21 mouse cellular contexts compared by ENCODE assay signal in genomic region chr3:144018559-144018958, GRCm38 (mm10).
A peak's percentile ranks its signal among the peaks of the same experiment; 100 is the strongest.
DNase-seq lines count a peak whose midpoint lies in the region; ATAC-seq and TF ChIP-seq lines count a peak whose summit lies in the region.
"Had no signal": no experiment of that assay in that cellular context is flagged by ENCODE, and none has a peak within 500 bp of the region (broad histone marks: within the 10 kb centered on the region; RNA-seq: fewer than 3 reads in every experiment).

No protein-coding gene starts in this region.

- TF ChIP-seq POLR2A in cerebellum, adult 2 months (IDR thresholded peaks at IDR 0.05; ENCODE audit: borderline replicate concordance, insufficient read depth, low read length): no peak

- intact Hi-C loops in left cerebral cortex, adult 2 months (cut with DNase I): loop anchor here (5.0 to 10.0 kb wide), 2 partner anchors 306 to 774 kb away; no protein-coding TSS in a partner anchor

- WGBS in cerebellum, adult 2 months: 59% methylated on average over 4 of the region's 4 CpGs
- 77% methylated on average over 4 of the region's 4 CpGs for WGBS in neural tube, embryonic 11.5 days
- WGBS in neural tube, embryonic 15.5 days: 67% methylated on average over 4 of the region's 4 CpGs

- no peak for TF ChIP-seq CTCF in cerebellum, adult 2 months (IDR thresholded peaks at IDR 0.05; ENCODE audit: borderline replicate concordance, insufficient read depth, low read depth, low read length)
- no peak for TF ChIP-seq CTCF in left cerebral cortex, adult 2 months (IDR thresholded peaks at IDR 0.05)

- no peak for ATAC-seq in neural tube, embryonic 11.5 days (ENCODE audit: insufficient read depth, low FRiP score, low TSS enrichment)
- ATAC-seq in neural tube, embryonic 15.5 days (ENCODE audit: low FRiP score): no peak

- no peak overlapping the region for H3K27ac ChIP-seq in cerebellum, adult 2 months (ENCODE audit: insufficient read depth, low read length)
- H3K27ac ChIP-seq in left cerebral cortex, adult 2 months: peak overlapping the region; percentile 55; the same call in 1 of the 2 replicates
- H3K27ac ChIP-seq in neural tube, embryonic 11.5 days (ENCODE audit: low read depth, low read length): no peak overlapping the region
- no peak overlapping the region for H3K27ac ChIP-seq in neural tube, embryonic 15.5 days (replicated peaks)
- H3K27ac ChIP-seq: embryonic facial prominence, embryonic 15.5 days; forebrain, embryonic 12.5 days; heart, embryonic 13.5 days; limb, embryonic 15.5 days; macrophage had no signal

- no peak overlapping the region for H3K4me3 ChIP-seq in cerebellum, adult 2 months (replicated peaks; ENCODE audit: insufficient read depth, low read depth, low read length)
- no peak overlapping the region for H3K4me3 ChIP-seq in left cerebral cortex, adult 2 months
- H3K4me3 ChIP-seq in neural tube, embryonic 11.5 days (ENCODE audit: low read depth, low read length): no peak overlapping the region
- no peak overlapping the region for H3K4me3 ChIP-seq in neural tube, embryonic 15.5 days (replicated peaks)
- H3K4me3 ChIP-seq: embryonic facial prominence, embryonic 15.5 days; forebrain, embryonic 12.5 days; heart, embryonic 13.5 days; limb, embryonic 15.5 days; myocyte had no signal

- no peaks in the 10 kb centered on the region for H3K9me3 ChIP-seq in neural tube, embryonic 11.5 days (ENCODE audit: control insufficient read depth, low read length)
- H3K9me3 ChIP-seq in neural tube, embryonic 15.5 days (replicated peaks): no peaks in the 10 kb centered on the region
- H3K9me3 ChIP-seq: embryonic facial prominence, embryonic 15.5 days; forebrain, embryonic 12.5 days; heart, embryonic 13.5 days; limb, embryonic 15.5 days had no signal

- H3K27me3 ChIP-seq in cerebellum, adult 2 months (ENCODE audit: control insufficient read depth, insufficient read depth, low read length): no peaks in the 10 kb centered on the region
- H3K27me3 ChIP-seq in neural tube, embryonic 11.5 days (ENCODE audit: control insufficient read depth, insufficient read depth, low read length): no peaks in the 10 kb centered on the region
- H3K27me3 ChIP-seq in neural tube, embryonic 15.5 days (replicated peaks): 0 out of 2 replicates have a peak, but pooled peaks cover 3% of the 10 kb centered on the region
- H3K27me3 ChIP-seq: CH12.LX; embryonic facial prominence, embryonic 15.5 days; forebrain, embryonic 12.5 days; heart, embryonic 13.5 days; limb, embryonic 15.5 days had no signal

- no peaks in the 10 kb centered on the region for H3K4me1 ChIP-seq in cerebellum, adult 2 months (ENCODE audit: control insufficient read depth, insufficient read depth, low read length)
- H3K4me1 ChIP-seq in neural tube, embryonic 11.5 days (ENCODE audit: control insufficient read depth, insufficient read depth, low read length): no peaks in the 10 kb centered on the region
- H3K4me1 ChIP-seq in neural tube, embryonic 15.5 days: no peaks in the 10 kb centered on the region
- H3K4me1 ChIP-seq: embryonic facial prominence, embryonic 15.5 days had no signal

- peak; percentile 6 to 32 for DNase-seq in cerebellum, postnatal 14 days
- no peak for DNase-seq in cerebellum, adult 2 months
- DNase-seq in left cerebral cortex, adult 2 months (ENCODE audit: extremely low spot score in 1 of 2, low spot score in 2 of 2): no peak
- no peak for DNase-seq in left cerebral cortex, adult 9 months (ENCODE audit: low spot score in 2 of 2)
- peak; percentile 31 for DNase-seq in neural tube, embryonic 11.5 days (ENCODE audit: low spot score)
- DNase-seq in lung, postnatal 14 days: peak; percentile 51
- DNase-seq in frontal cortex, postnatal 14 days (ENCODE audit: low spot score in 2 of 2): no peak
- DNase-seq: adrenal gland, postnatal 10 days; cerebellum, adult 11-12 months; kidney, adult 8-10 months; spleen, adult 18-20 months; thymus, adult 18-20 months had no signal

- H3K4me2 ChIP-seq in neural tube, embryonic 11.5 days (ENCODE audit: low read depth): no peak overlapping the region
- H3K4me2 ChIP-seq in neural tube, embryonic 15.5 days: no peak overlapping the region
- H3K4me2 ChIP-seq: embryonic facial prominence, embryonic 15.5 days; forebrain, embryonic 12.5 days; heart, embryonic 13.5 days; limb, embryonic 15.5 days; midbrain, embryonic 11.5 days had no signal

- no peaks in the 10 kb centered on the region for H3K36me3 ChIP-seq in neural tube, embryonic 11.5 days (ENCODE audit: control insufficient read depth, insufficient read depth, low read length)
- H3K36me3 ChIP-seq in neural tube, embryonic 15.5 days: no peaks in the 10 kb centered on the region
- H3K36me3 ChIP-seq: embryonic facial prominence, embryonic 15.5 days; forebrain, embryonic 12.5 days; heart, embryonic 13.5 days; limb, embryonic 15.5 days had no signal

- H3K9ac ChIP-seq in neural tube, embryonic 11.5 days (ENCODE audit: low read length): no peak overlapping the region
- H3K9ac ChIP-seq in neural tube, embryonic 15.5 days (replicated peaks): no peak overlapping the region
- H3K9ac ChIP-seq: embryonic facial prominence, embryonic 15.5 days; forebrain, embryonic 12.5 days; heart, embryonic 13.5 days; limb, embryonic 15.5 days had no signal

Comparison
In these comparisons a context has a peak if more than half of its experiments do, and no peak if none do; other contexts are left out.
1. DNase-seq: peak in cerebellum, postnatal 14 days (2 of 2), neural tube, embryonic 11.5 days (single experiment) and lung, postnatal 14 days (single experiment); none in cerebellum, adult 2 months (0 of 2), left cerebral cortex, adult 2 months (0 of 2), left cerebral cortex, adult 9 months (0 of 2) and frontal cortex, postnatal 14 days (0 of 2).